Mouse (Mus musculus) liver, embryonic 12.5 days (tissue): Measurements from ENCODE around the gene 9230104L09Rik. TPM values are rescaled to one million over a fixed set of nuclear protein-coding genes. Genes with fewer than 3 reads are reported as not detected.

ENCODE experiments used
- ATAC-seq: fragments of 200-750 bp; cut with Nextera tagmentation; 2 replicates; pipeline ENCODE4 v1.8.0; 2017; ENCODE audit warnings: moderate number of reproducible peaks, mild to moderate bottlenecking, moderate library complexity
- H3K27ac ChIP-seq: fragments of 300-500 bp; sonication (generic); 2 replicates; pipeline ENCODE4 v1.5.1; 2016; ENCODE audit warnings: mild to moderate bottlenecking
- H3K27me3 ChIP-seq: fragments of 300-500 bp; sonication (generic); replicated peaks from 2 replicates; pipeline ENCODE4 v1.6.1; 2016; ENCODE audit warnings: mild to moderate bottlenecking, moderate library complexity
- H3K36me3 ChIP-seq: fragments of 300-500 bp; sonication (generic); 2 replicates; pipeline ENCODE4 v1.6.1; 2016; ENCODE audit warnings: mild to moderate bottlenecking, moderate library complexity
- H3K4me1 ChIP-seq: fragments of 300-500 bp; sonication (generic); 2 replicates; pipeline ENCODE4 v1.6.1; 2016
- H3K4me2 ChIP-seq: fragments of 300-500 bp; sonication (generic); 2 replicates; pipeline ENCODE4 v1.6.1; 2016; ENCODE audit warnings: mild to moderate bottlenecking, moderate library complexity
- H3K4me3 ChIP-seq: fragments of 300-500 bp; sonication (generic); 2 replicates; pipeline ENCODE4 v1.5.1; 2016; ENCODE audit warnings: mild to moderate bottlenecking, moderate library complexity
- H3K9ac ChIP-seq: fragments of 300-500 bp; sonication (generic); 2 replicates; pipeline ENCODE4 v1.6.1; 2016; ENCODE audit warnings: mild to moderate bottlenecking, moderate library complexity
- H3K9me3 ChIP-seq: fragments of 300-500 bp; sonication (generic); replicated peaks from 2 replicates; pipeline ENCODE4 v1.6.1; 2016; ENCODE audit warnings: mild to moderate bottlenecking, moderate library complexity
- WGBS: fragments of 180-500 bp; shearing (Covaris S2); methylation state at CpG from one replicate; pipeline ENCODE4 v1.1.7; 2016; ENCODE audit not compliant: insufficient replicate concordance; 5-methylcytosine and 5-hydroxymethylcytosine counted together
- polyA plus RNA-seq: library from polyadenylated mRNA; unstranded; fragments of >200 nt; fragmentation: Nextera tagmentation; extraction: Ambion mirVana; gene quantifications from 2 replicates; pipeline ENCODE4 v1.2.1, GENCODE M21; 2016

9230104L09Rik gene
- not detected in 2 replicates for polyA plus RNA-seq

DNA sequence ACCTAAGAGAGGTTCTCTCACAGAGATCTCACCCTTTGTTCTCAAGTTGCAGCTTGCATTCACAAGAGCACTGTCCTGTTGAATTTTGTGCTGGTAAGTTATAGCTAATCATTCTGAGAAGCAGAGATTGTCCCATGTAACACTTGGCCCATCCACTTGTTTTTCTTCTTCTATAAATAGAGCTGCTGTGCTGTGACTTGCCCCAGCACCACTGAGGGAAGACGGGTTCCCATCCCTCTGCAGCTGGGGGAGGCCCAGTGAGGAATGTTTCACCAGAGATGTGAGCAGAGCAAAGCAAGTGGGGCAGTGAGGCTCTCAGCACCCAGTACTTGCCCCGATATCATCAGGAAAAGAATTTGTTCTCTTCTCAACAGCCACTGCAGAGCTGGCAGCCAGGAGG lies at the start of gene 9230104L09Rik:
TSS of gene 9230104L09Rik (minus strand) at position 73 of the 400 bp plus-strand sequence.
- Histone ChIP-seq H3K9ac (no peak within 1 kb of the TSS), H3K4me1 (no peaks in the 10 kb centered on the region), H3K27me3 (no peaks in the 10 kb centered on the region), H3K4me2 (no peak within 1 kb of the TSS), H3K9me3 (no peaks in the 10 kb centered on the region), H3K27ac (no peak within 1 kb of the TSS), H3K4me3 (no peak within 1 kb of the TSS), H3K36me3 (no peaks in the 10 kb centered on the region)
- ATAC-seq = no peak
- 57% methylated on average over 2 of the region's 2 CpGs for WGBS

DNA sequence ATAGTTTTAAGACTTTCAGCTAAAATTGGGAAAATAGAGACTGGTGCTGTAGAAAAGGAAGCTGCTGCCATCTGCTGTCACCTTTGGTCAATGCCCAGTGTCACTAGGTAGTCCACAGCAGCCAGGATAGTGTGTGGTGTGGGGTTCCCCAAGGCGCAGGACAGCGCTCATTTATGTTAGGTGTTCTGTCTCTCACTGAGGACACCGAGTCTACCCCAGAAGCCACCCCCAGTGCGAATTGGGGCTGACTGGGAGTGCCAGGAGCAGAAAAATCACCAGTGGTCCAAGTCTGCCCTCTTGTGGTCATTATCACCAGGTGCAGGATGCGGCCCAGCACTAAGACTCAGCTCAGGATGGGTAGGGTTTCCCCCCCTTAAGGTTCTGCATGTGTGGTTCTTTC lies 37.4 kb upstream of the 9230104L09Rik start:
- Histone ChIP-seq H3K4me1 (no peaks in the 10 kb centered on the region), H3K27ac (no peak overlapping the region), H3K36me3 (no peaks in the 10 kb centered on the region), H3K4me2 (no peak overlapping the region), H3K9ac (no peak overlapping the region), H3K9me3 (no peaks in the 10 kb centered on the region), H3K4me3 (no peak overlapping the region), H3K27me3 (no peaks in the 10 kb centered on the region)
- peak; percentile 74 for ATAC-seq
- WGBS = 4% methylated on average over 5 of the region's 5 CpGs

DNA sequence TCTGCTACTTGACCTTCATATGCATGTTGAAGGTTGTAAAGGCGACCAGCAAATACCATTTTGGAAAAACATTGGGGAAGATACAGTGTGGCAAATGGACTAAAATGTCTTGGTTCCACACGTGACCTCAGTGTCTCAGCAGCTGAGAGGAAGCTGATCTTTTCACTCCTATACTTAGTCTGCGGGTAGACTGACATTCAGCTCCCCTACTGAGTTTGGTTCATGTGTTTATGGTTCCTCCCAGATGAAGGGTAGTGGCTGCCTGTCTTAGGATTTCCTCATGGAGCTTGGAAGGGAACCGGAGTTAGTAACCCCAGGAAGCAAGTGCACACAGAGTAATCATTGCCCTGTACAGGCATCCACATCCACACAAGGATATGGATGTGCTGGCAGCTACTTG lies 35.5 kb upstream of the 9230104L09Rik start:
- Histone ChIP-seq H3K9me3 (no peaks in the 10 kb centered on the region), H3K9ac (no peak overlapping the region), H3K27me3 (no peaks in the 10 kb centered on the region), H3K4me3 (no peak overlapping the region), H3K4me2 (no peak overlapping the region), H3K4me1 (no peaks in the 10 kb centered on the region), H3K27ac (no peak overlapping the region), H3K36me3 (no peaks in the 10 kb centered on the region)
- 42% methylated on average over 4 of the region's 4 CpGs for WGBS
- ATAC-seq = no peak

DNA sequence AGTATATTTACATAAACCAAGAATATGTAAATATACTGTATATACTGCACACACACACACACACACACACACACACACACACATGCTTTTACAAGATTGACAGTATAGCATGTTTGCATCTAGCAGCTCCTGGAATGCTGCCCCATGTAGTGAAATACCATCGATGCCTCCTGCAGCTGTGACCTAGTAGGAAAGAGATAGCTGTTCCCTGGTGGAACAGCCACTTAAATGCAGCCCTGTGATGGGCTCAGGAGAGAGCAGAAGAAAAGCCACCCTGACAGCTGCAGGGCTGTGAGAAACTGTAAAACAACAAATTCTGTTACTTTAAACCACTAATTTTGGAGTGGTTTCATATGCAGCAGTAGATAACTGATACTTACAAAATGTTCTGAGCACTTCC lies 31.4 kb upstream of the 9230104L09Rik start:
- no peak overlapping the region for H3K4me2 ChIP-seq
- H3K27ac ChIP-seq = no peak overlapping the region
- 63% methylated on average over 1 of the region's 1 CpGs for WGBS
- H3K36me3 ChIP-seq = no peaks in the 10 kb centered on the region
- no peak overlapping the region for H3K4me3 ChIP-seq
- no peaks in the 10 kb centered on the region for H3K9me3 ChIP-seq
- no peak for ATAC-seq
- no peak overlapping the region for H3K9ac ChIP-seq
- H3K4me1 ChIP-seq = no peaks in the 10 kb centered on the region
- no peaks in the 10 kb centered on the region for H3K27me3 ChIP-seq

DNA sequence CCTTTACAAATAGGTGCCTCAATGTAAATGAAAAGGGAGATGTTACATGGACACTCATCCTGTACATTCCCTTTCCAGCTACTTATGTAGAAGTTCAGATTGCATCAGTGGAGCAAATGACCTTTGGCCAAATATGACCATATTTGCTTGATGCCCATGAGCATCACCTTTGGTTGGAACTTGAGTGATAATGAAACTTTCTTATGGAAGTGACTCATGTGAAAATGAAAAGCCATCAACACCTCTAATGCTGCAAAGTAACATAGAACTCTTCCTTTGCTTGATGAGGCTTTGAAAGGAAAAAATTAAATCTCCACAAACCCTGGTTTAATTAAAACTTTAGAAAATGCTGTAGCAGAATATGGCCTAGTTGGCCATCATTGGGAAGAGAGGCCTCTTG lies 28.3 kb upstream of the 9230104L09Rik start:
- no peak overlapping the region for H3K27ac ChIP-seq

DNA sequence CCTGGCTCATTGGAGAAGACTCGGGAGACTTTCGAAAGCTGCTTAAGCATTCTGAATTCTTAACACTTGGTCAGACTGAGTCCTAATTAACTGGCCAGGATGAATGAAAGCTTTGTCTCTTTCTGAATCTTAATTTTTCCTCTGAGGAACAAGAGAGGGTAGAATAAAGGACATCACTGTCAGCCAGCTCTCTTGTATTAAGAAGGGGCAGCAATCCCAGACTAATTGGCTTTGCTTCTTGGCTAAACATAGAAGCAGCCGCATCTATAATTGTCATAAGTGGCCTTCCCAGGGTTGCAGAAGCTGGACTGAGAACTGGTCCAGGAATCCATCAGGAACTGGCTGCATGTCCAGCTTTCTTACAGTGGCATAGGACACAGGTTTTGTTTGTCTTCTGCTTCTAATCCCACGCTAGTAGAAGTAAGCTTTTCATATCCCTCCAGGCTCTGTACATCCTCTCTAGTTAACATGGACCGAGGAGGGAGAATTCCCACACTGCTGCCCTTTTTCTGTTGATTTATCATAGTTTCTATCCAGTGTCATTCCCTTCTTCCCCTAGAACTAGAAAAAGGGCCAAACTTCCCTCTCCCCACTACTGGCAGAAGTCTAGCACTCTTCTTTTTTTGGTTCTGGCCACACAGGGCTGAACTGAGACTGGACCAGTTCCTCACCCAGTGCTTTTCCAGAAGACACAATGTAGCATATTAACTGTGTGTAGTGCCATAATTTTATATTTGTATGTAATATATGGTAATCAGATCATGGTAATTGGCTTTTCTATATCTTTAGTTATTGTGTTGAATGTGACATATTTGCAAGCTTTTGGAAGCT lies 25.4 kb upstream of the 9230104L09Rik start:
- Histone ChIP-seq H3K9ac (no peak overlapping the region), H3K9me3 (no peaks in the 10 kb centered on the region), H3K36me3 (no peaks in the 10 kb centered on the region), H3K27me3 (no peaks in the 10 kb centered on the region), H3K4me3 (no peak overlapping the region), H3K4me1 (no peaks in the 10 kb centered on the region), H3K4me2 (no peak overlapping the region), H3K27ac (no peak overlapping the region)
- WGBS = 63% methylated on average over 5 of the region's 5 CpGs
- no peak for ATAC-seq

More for the DNA sequence above, 28.3 kb upstream of the 9230104L09Rik start:
- Histone ChIP-seq H3K27me3 (no peaks in the 10 kb centered on the region), H3K4me3 (no peak overlapping the region), H3K36me3 (no peaks in the 10 kb centered on the region), H3K9me3 (no peaks in the 10 kb centered on the region), H3K4me2 (no peak overlapping the region), H3K4me1 (no peaks in the 10 kb centered on the region), H3K9ac (no peak overlapping the region)
- ATAC-seq = no peak

DNA sequence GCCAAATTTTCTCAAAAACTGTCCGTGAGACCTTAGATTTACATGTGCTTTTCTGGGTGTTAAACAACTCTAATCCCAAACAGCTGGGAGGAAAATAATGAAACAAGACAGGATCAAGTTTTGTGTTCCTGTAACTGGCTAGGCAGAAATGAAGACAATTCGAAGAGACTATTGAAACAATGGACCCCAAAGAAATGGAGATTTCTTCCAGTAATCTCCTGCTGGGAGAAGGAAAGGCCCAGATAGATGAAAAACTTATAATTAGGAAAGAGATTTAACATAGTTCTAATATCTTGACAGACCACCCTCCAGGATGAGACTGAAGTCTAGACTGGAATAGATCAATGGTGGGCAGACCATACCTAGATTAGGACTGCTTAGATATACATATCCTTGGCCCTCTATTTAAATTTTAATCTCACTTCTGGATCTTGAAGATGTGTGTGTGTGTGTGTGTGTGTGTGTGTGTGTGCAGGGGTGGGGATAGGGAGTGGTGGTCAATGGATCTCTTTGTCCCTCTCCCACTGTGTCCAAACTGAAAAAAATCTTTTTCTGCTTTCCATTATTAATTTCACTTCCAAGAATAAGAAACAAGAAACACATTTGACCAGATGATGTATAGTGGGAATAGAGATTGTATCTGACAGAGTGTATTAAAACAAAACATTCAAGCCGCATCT lies 24.6 kb upstream of the 9230104L09Rik start:
- no peaks in the 10 kb centered on the region for H3K36me3 ChIP-seq
- no peak overlapping the region for H3K27ac ChIP-seq
- H3K9me3 ChIP-seq = no peaks in the 10 kb centered on the region
- no peak overlapping the region for H3K4me2 ChIP-seq
- ATAC-seq = no peak
- no peaks in the 10 kb centered on the region for H3K4me1 ChIP-seq
- H3K9ac ChIP-seq = no peak overlapping the region
- H3K4me3 ChIP-seq = no peak overlapping the region
- H3K27me3 ChIP-seq = no peaks in the 10 kb centered on the region
- 59% methylated on average over 3 of the region's 3 CpGs for WGBS

DNA sequence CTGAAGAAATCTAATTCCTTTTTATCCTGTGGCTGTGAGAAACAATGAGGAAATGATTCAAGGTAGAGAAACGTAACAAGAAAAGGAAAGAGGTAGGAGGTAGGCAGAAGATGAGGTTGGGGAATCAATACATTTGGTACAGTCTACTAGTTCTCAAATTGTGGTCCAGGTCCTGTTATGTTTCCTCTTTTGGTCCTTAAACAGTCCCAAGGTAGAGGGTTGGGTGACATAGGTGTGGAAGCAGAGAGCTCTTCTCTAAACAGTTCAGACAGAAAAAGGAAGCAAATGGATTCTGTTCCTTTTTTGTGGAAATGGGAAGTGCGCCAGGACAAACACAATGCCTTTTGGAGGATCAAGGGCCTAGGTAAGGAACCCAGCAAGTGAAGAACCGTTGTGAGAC lies 24.0 kb upstream of the 9230104L09Rik start:
- Histone ChIP-seq H3K4me2 (no peak overlapping the region), H3K4me3 (no peak overlapping the region), H3K4me1 (no peaks in the 10 kb centered on the region), H3K9me3 (no peaks in the 10 kb centered on the region), H3K27me3 (no peaks in the 10 kb centered on the region), H3K36me3 (no peaks in the 10 kb centered on the region), H3K9ac (no peak overlapping the region), H3K27ac (no peak overlapping the region)
- WGBS = 60% methylated on average over 3 of the region's 3 CpGs
- no peak for ATAC-seq

DNA sequence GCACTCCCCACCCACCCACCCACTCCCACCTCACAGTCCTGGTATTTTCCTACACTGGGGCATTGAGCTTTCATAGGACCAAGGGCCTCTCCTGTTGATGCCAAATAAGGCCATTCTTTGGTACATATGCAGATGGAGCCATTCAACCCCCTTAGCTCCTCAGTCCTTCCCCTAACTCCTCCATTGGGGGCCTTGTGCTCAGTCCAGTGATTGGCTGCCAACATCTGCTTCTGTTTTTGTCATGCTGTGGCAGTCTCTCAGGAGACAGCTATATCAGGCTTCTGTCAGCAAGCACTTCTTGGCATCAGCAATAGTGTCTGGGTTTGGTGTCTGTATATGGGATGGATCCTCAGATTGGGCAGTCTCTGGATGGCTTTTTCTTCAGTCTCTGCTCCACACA lies 19.9 kb upstream of the 9230104L09Rik start:
- no peaks in the 10 kb centered on the region for H3K36me3 ChIP-seq
- H3K9ac ChIP-seq = no peak overlapping the region
- no peaks in the 10 kb centered on the region for H3K9me3 ChIP-seq
- H3K27ac ChIP-seq = no peak overlapping the region
- no peaks in the 10 kb centered on the region for H3K27me3 ChIP-seq
- no peak for ATAC-seq
- H3K4me2 ChIP-seq = no peak overlapping the region
- H3K4me3 ChIP-seq = no peak overlapping the region
- H3K4me1 ChIP-seq = no peaks in the 10 kb centered on the region

DNA sequence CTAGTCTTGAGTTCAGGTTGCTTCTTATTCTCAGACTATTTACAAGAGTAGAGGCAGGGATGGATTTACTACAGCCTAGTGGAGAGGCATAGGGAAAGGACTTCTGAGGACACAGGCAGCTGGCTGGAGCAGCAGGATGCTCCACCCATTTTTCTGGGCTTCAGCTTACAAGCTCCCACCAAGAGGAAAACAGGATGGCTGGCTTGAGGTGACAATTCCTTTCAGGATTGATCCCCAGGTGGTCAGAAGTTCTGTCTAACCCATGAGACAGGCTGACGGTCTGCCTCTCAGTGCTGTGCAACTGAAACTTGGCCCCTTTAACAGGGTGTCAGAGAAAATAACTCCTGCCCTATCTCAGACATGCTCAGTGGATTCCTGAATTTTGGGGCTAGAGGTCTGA lies 14.4 kb upstream of the 9230104L09Rik start:
- H3K9me3 ChIP-seq = no peaks in the 10 kb centered on the region
- WGBS = 68% methylated on average over 1 of the region's 1 CpGs
- no peak overlapping the region for H3K4me3 ChIP-seq
- ATAC-seq = no peak
- H3K27ac ChIP-seq = no peak overlapping the region
- no peak overlapping the region for H3K4me2 ChIP-seq
- H3K4me1 ChIP-seq = peaks cover 26% of the 10 kb centered on the region
- H3K27me3 ChIP-seq = no peaks in the 10 kb centered on the region
- H3K9ac ChIP-seq = no peak overlapping the region
- H3K36me3 ChIP-seq = no peaks in the 10 kb centered on the region

DNA sequence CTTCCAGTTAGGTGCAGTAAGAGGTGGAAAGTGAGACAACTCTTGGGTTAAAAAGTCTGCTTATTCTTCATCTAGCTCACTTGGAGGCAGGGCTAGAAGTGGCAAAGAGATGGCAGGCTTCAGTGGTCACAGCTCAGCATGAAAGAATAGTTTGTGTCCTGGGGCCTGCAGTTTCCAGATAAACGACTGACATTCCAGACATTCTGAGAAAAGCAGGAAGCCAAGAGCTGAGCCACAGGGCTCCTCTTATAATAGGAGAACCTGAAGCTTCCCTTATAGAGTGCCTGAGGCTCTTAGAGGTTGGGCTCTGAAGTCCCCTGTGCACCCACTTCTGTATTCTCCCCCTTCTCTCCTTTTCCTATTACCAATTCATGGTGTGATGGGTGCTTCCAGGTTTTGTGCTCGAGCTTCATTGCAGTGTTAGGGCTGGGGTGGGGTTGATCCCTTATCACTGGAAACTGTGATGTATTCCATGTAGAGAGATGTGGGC lies 13.8 kb upstream of the 9230104L09Rik start:
- no peak for ATAC-seq
- Histone ChIP-seq H3K9me3 (no peaks in the 10 kb centered on the region), H3K4me3 (no peak overlapping the region), H3K4me1 (peaks cover 31% of the 10 kb centered on the region), H3K4me2 (no peak overlapping the region), H3K36me3 (no peaks in the 10 kb centered on the region), H3K9ac (no peak overlapping the region), H3K27me3 (no peaks in the 10 kb centered on the region), H3K27ac (no peak overlapping the region)
- WGBS = 8% methylated on average over 2 of the region's 2 CpGs

DNA sequence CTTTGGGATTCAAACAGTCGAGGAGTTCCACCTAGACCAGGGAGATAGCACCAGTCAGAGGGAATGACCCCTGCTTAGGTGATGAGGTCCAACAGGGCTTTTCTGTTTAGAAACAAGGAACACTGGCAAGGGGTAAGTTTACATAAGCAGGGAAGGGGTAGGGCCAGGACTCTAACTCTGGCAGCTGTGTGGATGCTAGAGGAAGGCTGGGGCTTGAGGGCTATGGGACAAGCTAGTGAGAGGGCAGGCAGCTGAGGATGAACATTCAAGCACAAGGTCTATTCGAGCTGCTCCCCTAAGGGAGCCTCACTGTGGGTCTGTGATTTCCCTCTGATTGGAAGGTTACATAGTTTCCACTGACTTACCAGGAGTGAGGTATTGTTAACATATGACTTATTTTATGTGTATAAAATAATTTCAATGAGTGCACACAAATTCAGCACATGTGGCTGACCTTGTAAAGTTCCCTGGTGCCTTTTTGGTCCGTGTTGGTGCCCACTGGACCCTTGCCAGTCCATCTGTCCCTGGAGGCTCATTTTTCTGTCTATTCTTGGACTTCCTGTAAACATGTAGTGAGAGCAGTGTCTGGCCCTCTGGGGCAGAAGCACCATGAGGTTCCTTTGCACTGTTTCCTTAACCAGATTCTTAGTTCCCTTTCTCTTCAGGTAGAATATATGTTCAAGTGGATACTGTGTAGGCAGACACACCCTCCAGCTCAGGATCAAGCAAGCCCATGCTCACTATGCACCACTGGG lies 12.4 kb upstream of the 9230104L09Rik start:
- no peak overlapping the region for H3K4me2 ChIP-seq
- H3K27ac ChIP-seq = no peak overlapping the region
- peaks cover 11% of the 10 kb centered on the region for H3K36me3 ChIP-seq
- peaks cover 41% of the 10 kb centered on the region for H3K4me1 ChIP-seq
- no peak overlapping the region for H3K9ac ChIP-seq
- 18% methylated on average over 3 of the region's 3 CpGs for WGBS
- no peak overlapping the region for H3K4me3 ChIP-seq
- no peaks in the 10 kb centered on the region for H3K27me3 ChIP-seq
- H3K9me3 ChIP-seq = no peaks in the 10 kb centered on the region
- no peak for ATAC-seq
